Mouse (Mus musculus) embryonic facial prominence, embryonic 11.5 days (tissue): Measurements from ENCODE around the gene Ckap4. TPM values are rescaled to one million over a fixed set of nuclear protein-coding genes. Genes with fewer than 3 reads are reported as not detected.
A peak's percentile ranks its signal among the peaks of the same experiment; 100 is the strongest.
"Not testable (repeated sequence)": the region's sequence is repeated elsewhere in the genome, so short reads cannot be mapped to it uniquely, and the experiment has no call there.

Experiments
- ATAC-seq: fragments of 200-750 bp; cut with Nextera tagmentation; replicated peaks from 2 replicates; pipeline ENCODE4 v1.8.0; 2017; ENCODE audit warnings: low read depth; ENCODE audit not compliant: insufficient number of reproducible peaks, low FRiP score, low TSS enrichment
- DNase-seq: peaks from one replicate; pipeline ENCODE4 v3.0.0-alpha.2; 2015; ENCODE audit warnings: low spot score
- H3K27ac ChIP-seq: fragments of 300-500 bp; sonication (generic); replicated peaks from 2 replicates; pipeline ENCODE4 v1.5.1; 2014; ENCODE audit warnings: mild to moderate bottlenecking, low read depth, low read length, control low read depth
- H3K27me3 ChIP-seq: fragments of 300-500 bp; sonication (generic); 2 replicates; pipeline ENCODE4 v1.6.1; 2014; ENCODE audit warnings: mild to moderate bottlenecking, low read length, moderate library complexity, mixed read lengths; ENCODE audit not compliant: control insufficient read depth, insufficient read depth
- H3K36me3 ChIP-seq: fragments of 300-500 bp; sonication (generic); replicated peaks from 2 replicates; pipeline ENCODE4 v1.6.1; 2014; ENCODE audit warnings: low read depth, mild to moderate bottlenecking, low read length, moderate library complexity, mixed read lengths; ENCODE audit not compliant: control insufficient read depth, insufficient read depth
- H3K4me1 ChIP-seq: fragments of 300-500 bp; sonication (generic); 2 replicates; pipeline ENCODE4 v1.6.1; 2014; ENCODE audit warnings: low read length, mixed read lengths; ENCODE audit not compliant: control insufficient read depth, insufficient read depth
- H3K4me2 ChIP-seq: fragments of 300-500 bp; sonication (generic); 2 replicates; pipeline ENCODE4 v1.6.1; 2014; ENCODE audit warnings: low read depth, mild to moderate bottlenecking, control low read depth, low read length, moderate library complexity
- H3K4me3 ChIP-seq: fragments of 300-500 bp; sonication (generic); 2 replicates; pipeline ENCODE4 v1.5.1; 2014; ENCODE audit warnings: low read depth, low read length, control low read depth
- H3K9ac ChIP-seq: fragments of 300-500 bp; sonication (generic); replicated peaks from 2 replicates; pipeline ENCODE4 v1.6.1; 2014; ENCODE audit warnings: mild to moderate bottlenecking, control low read depth, low read length
- H3K9me3 ChIP-seq: fragments of 300-500 bp; sonication (generic); replicated peaks from 2 replicates; pipeline ENCODE4 v1.6.1; 2016; ENCODE audit warnings: mild to moderate bottlenecking, low read length, inconsistent platforms, mixed read lengths; ENCODE audit not compliant: control insufficient read depth
- WGBS: fragments of 180-500 bp; shearing (Covaris S2); extraction: QIAGEN DNeasy Blood & Tissue Kit; methylation state at CpG from one replicate; pipeline ENCODE4 v1.1.7; 2014; 5-methylcytosine and 5-hydroxymethylcytosine counted together
- polyA plus RNA-seq: library from polyadenylated mRNA; unstranded; fragments of >200 nt; fragmentation: Nextera tagmentation; extraction: Ambion mirVana; gene quantifications from 2 replicates; pipeline ENCODE4 v1.2.1, GENCODE M21; 2014

The Ckap4 gene
- polyA plus RNA-seq, 1 experiment from 2014 or later, result 82.1 TPM

- H3K36me3 ChIP-seq, result peaks cover 6% of the 10 kb centered on the region
These were observed 3.5 kb downstream of the Ckap4 start for GRCm38 (mm10) chr10:84530388-84530787.

GRCm38 (mm10) chr10:84527631-84528030 is 6.2 kb downstream of the Ckap4 start:
- Histone ChIP-seq H3K9me3 (no peaks in the 10 kb centered on the region), H3K4me2 (no peak overlapping the region), H3K4me1 (peaks cover 3% of the 10 kb centered on the region; the same call in 1 of the 2 replicates), H3K36me3 (peaks cover 6% of the 10 kb centered on the region), H3K27ac (no peak overlapping the region), H3K9ac (no peak overlapping the region), H3K27me3 (no peaks in the 10 kb centered on the region), H3K4me3 (no peak overlapping the region)
- ATAC-seq (no peak), DNase-seq (no peak)
- WGBS, result 82% methylated on average over 12 of the region's 12 CpGs

More at GRCm38 (mm10) chr10:84530388-84530787, 3.5 kb downstream of the Ckap4 start:
- no peak overlapping the region for H3K4me3 ChIP-seq
- H3K9ac ChIP-seq, result no peak overlapping the region
- DNase-seq, result no peak
- no peaks in the 10 kb centered on the region for H3K27me3 ChIP-seq
- no peak for ATAC-seq
- H3K27ac ChIP-seq, result no peak overlapping the region
- peaks cover 3% of the 10 kb centered on the region; the same call in 1 of the 2 replicates for H3K4me1 ChIP-seq
- H3K9me3 ChIP-seq, result no peaks in the 10 kb centered on the region
- H3K4me2 ChIP-seq, result no peak overlapping the region; the same call in none of the 2 replicates
- WGBS, result 92% methylated on average over 8 of the region's 8 CpGs

- Histone ChIP-seq H3K27me3 (no peaks in the 10 kb centered on the region), H3K4me3 (no peak overlapping the region), H3K4me2 (no peak overlapping the region), H3K27ac (no peak overlapping the region), H3K4me1 (peaks cover 3% of the 10 kb centered on the region; the same call in 1 of the 2 replicates), H3K9ac (no peak overlapping the region), H3K36me3 (peaks cover 6% of the 10 kb centered on the region), H3K9me3 (no peaks in the 10 kb centered on the region)
- WGBS, result 74% methylated on average over 5 of the region's 5 CpGs
- ATAC-seq (no peak), DNase-seq (no peak)
These were observed 6.8 kb downstream of the Ckap4 start for GRCm38 (mm10) chr10:84527070-84527469.

- Histone ChIP-seq H3K4me2 (no peak overlapping the region), H3K9ac (no peak overlapping the region), H3K27me3 (no peaks in the 10 kb centered on the region), H3K4me3 (no peak overlapping the region), H3K36me3 (peaks cover 6% of the 10 kb centered on the region), H3K9me3 (no peaks in the 10 kb centered on the region), H3K4me1 (peaks cover 3% of the 10 kb centered on the region; the same call in 1 of the 2 replicates), H3K27ac (no peak overlapping the region)
- ATAC-seq, result 0 out of 2 replicates have a peak, but pooled peaks have one; percentile 25
- WGBS, result 63% methylated on average over 10 of the region's 10 CpGs
- no peak for DNase-seq
These were observed 7.4 kb downstream of the Ckap4 start for GRCm38 (mm10) chr10:84526488-84526887.

GRCm38 (mm10) chr10:84523682-84524081 is 10.2 kb downstream of the Ckap4 start:
- no peak for DNase-seq
- 54% methylated on average over 10 of the region's 10 CpGs for WGBS
- H3K36me3 ChIP-seq, result peaks cover 6% of the 10 kb centered on the region

GRCm38 (mm10) chr10:84516414-84516927 is 17.4 kb downstream of the Ckap4 start:
- 70% methylated on average over 11 of the region's 11 CpGs for WGBS
- H3K27ac ChIP-seq, result no peak overlapping the region
- H3K4me2 ChIP-seq, result no peak overlapping the region
- no peak overlapping the region for H3K4me3 ChIP-seq
- ATAC-seq (no peak; the same call in 1 of the 2 replicates), DNase-seq (no peak)
- no peak overlapping the region for H3K9ac ChIP-seq
- no peaks in the 10 kb centered on the region for H3K27me3 ChIP-seq
- H3K9me3 ChIP-seq, result no peaks in the 10 kb centered on the region
- no peaks in the 10 kb centered on the region for H3K36me3 ChIP-seq
- no peaks in the 10 kb centered on the region for H3K4me1 ChIP-seq

More at GRCm38 (mm10) chr10:84523682-84524081, 10.2 kb downstream of the Ckap4 start:
- H3K4me1 ChIP-seq, result no peaks in the 10 kb centered on the region
- H3K27ac ChIP-seq, result no peak overlapping the region
- no peak for ATAC-seq
- no peaks in the 10 kb centered on the region for H3K9me3 ChIP-seq
- no peaks in the 10 kb centered on the region for H3K27me3 ChIP-seq
- H3K4me2 ChIP-seq, result no peak overlapping the region
- no peak overlapping the region for H3K4me3 ChIP-seq
- no peak overlapping the region for H3K9ac ChIP-seq

GRCm38 (mm10) chr10:84515980-84516379 is 17.9 kb downstream of the Ckap4 start:
- H3K4me3 ChIP-seq, H3K4me1 ChIP-seq, H3K27ac ChIP-seq, H3K4me2 ChIP-seq, H3K27me3 ChIP-seq, H3K9me3 ChIP-seq, H3K36me3 ChIP-seq, H3K9ac ChIP-seq, DNase-seq, ATAC-seq: not testable (repeated sequence)
- WGBS, result 47% methylated on average over 1 of the region's 1 CpGs

GRCm38 (mm10) chr10:84515512-84515950 is 18.3 kb downstream of the Ckap4 start:
- ATAC-seq, result peak; percentile 37; the same call in 1 of the 2 replicates

More at GRCm38 (mm10) chr10:84515512-84515950, 18.3 kb downstream of the Ckap4 start:
- 30% methylated on average over 3 of the region's 3 CpGs for WGBS
- H3K4me2 ChIP-seq, result no peak overlapping the region
- H3K36me3 ChIP-seq, result no peaks in the 10 kb centered on the region
- no peaks in the 10 kb centered on the region for H3K4me1 ChIP-seq
- DNase-seq, result peak; percentile 91
- no peaks in the 10 kb centered on the region for H3K9me3 ChIP-seq
- no peak overlapping the region for H3K27ac ChIP-seq
- no peak overlapping the region for H3K9ac ChIP-seq
- H3K4me3 ChIP-seq, result no peak overlapping the region
- H3K27me3 ChIP-seq, result no peaks in the 10 kb centered on the region
